Mouse (Mus musculus): Measurements from ENCODE around the gene Gm13030. TPM values are rescaled to one million over a fixed set of nuclear protein-coding genes. Genes with fewer than 3 reads are reported as not detected.

The Gm13030 gene
- polyA plus RNA-seq, 1 experiment from 2014 or later = not detected

- no peaks in the 10 kb centered on the region for H3K9me3 ChIP-seq (ENCODE audit: low read length)
- ATAC-seq (ENCODE audit: low FRiP score, low TSS enrichment) = no peak
- H3K4me1 ChIP-seq (ENCODE audit: insufficient read depth, low read length) = no peaks in the 10 kb centered on the region; the same call in 1 of the 2 replicates
- WGBS = 21% methylated on average over 7 of the region's 7 CpGs
- H3K4me2 ChIP-seq (replicated peaks; ENCODE audit: low read depth, low read length) = no peak overlapping the region
- no peak overlapping the region for H3K9ac ChIP-seq (replicated peaks; ENCODE audit: low read length)
- H3K27ac ChIP-seq (ENCODE audit: low read length) = no peak overlapping the region
- no peaks in the 10 kb centered on the region for H3K36me3 ChIP-seq (ENCODE audit: insufficient read depth, low read length)
- no peak overlapping the region for H3K4me3 ChIP-seq (ENCODE audit: low read length)
- H3K27me3 ChIP-seq (ENCODE audit: insufficient read depth, low read length) = no peaks in the 10 kb centered on the region
Observed at GRCm38 (mm10) chr4:138856491-138856890, 17.3 kb downstream of the Gm13030 start.

DNA sequence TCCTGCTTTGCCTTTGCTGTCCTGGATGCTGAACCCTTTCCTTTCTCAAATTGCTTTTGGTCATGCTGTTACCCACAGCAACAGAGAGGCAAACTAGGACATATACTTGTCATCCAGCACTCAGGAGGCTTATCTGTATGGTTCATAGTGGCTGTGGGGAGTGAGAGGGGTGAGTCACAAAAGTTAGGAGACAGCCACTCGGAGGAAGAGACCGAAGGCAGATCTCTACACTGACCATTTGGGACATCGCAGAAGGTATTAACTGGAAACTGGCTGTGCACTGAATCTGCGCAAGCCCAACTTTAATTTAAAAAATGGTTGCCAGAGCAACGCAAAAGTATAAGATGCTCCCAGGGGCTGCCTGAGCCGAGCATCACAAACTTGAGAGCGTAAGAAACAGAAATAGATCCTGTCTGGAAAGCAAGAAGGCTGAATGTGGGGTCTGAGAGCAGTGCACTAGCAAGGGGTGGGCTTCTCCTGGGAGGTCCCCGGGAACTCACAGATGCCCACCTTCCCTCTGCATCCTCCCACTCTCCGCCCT lies 18.6 kb downstream of the Gm13030 start:
- Histone ChIP-seq H3K4me2 (replicated peaks; ENCODE audit: low read depth, low read length) (no peak overlapping the region), H3K27ac (ENCODE audit: low read length) (no peak overlapping the region), H3K36me3 (ENCODE audit: insufficient read depth, low read length) (no peaks in the 10 kb centered on the region), H3K4me3 (ENCODE audit: low read length) (no peak overlapping the region), H3K9ac (replicated peaks; ENCODE audit: low read length) (no peak overlapping the region), H3K9me3 (ENCODE audit: low read length) (no peaks in the 10 kb centered on the region), H3K4me1 (ENCODE audit: insufficient read depth, low read length) (no peaks in the 10 kb centered on the region; the same call in 1 of the 2 replicates), H3K27me3 (ENCODE audit: insufficient read depth, low read length) (no peaks in the 10 kb centered on the region)
- 89% methylated on average over 9 of the region's 9 CpGs for WGBS
- no peak for ATAC-seq (ENCODE audit: low FRiP score, low TSS enrichment)

DNA sequence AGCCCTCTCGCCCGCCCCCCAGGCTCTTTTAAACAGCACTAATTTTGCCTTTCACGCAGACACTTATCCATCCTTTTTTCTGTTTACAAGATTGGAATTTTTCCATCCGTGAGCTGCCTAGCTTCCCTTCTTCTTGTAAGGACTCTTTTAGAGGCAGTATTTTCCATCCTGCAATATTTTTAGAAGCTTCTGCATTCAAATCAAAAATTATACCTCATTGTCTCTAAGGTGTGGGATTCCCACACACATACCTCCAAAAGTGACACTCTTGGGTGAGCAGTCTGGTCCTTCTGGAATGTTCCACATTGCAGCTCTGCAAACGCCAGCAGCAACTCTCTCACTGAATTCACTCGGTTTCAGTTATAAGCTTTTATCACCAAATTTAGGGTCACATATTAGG lies 20.8 kb downstream of the Gm13030 start:
- Histone ChIP-seq H3K27me3 (ENCODE audit: insufficient read depth, low read length) (no peaks in the 10 kb centered on the region), H3K4me3 (ENCODE audit: low read length) (no peak overlapping the region), H3K9me3 (ENCODE audit: low read length) (no peaks in the 10 kb centered on the region), H3K4me2 (replicated peaks; ENCODE audit: low read depth, low read length) (no peak overlapping the region), H3K4me1 (ENCODE audit: insufficient read depth, low read length) (no peaks in the 10 kb centered on the region), H3K27ac (ENCODE audit: low read length) (no peak overlapping the region), H3K36me3 (ENCODE audit: insufficient read depth, low read length) (no peaks in the 10 kb centered on the region), H3K9ac (replicated peaks; ENCODE audit: low read length) (no peak overlapping the region)
- 72% methylated on average over 6 of the region's 6 CpGs for WGBS
- ATAC-seq (ENCODE audit: low FRiP score, low TSS enrichment) = no peak

GRCm38 (mm10) chr4:138851463-138851862 lies 22.3 kb downstream of the Gm13030 start:
- peak; percentile 67; the same call in 1 of the 2 replicates for ATAC-seq (ENCODE audit: low FRiP score, low TSS enrichment)
- Histone ChIP-seq H3K27me3 (ENCODE audit: insufficient read depth, low read length) (no peaks in the 10 kb centered on the region), H3K4me1 (ENCODE audit: insufficient read depth, low read length) (no peaks in the 10 kb centered on the region), H3K9ac (replicated peaks; ENCODE audit: low read length) (no peak overlapping the region), H3K9me3 (ENCODE audit: low read length) (no peaks in the 10 kb centered on the region), H3K36me3 (ENCODE audit: insufficient read depth, low read length) (no peaks in the 10 kb centered on the region), H3K4me2 (replicated peaks; ENCODE audit: low read depth, low read length) (no peak overlapping the region), H3K4me3 (ENCODE audit: low read length) (no peak overlapping the region), H3K27ac (ENCODE audit: low read length) (no peak overlapping the region)
- 3% methylated on average over 4 of the region's 4 CpGs for WGBS

DNA sequence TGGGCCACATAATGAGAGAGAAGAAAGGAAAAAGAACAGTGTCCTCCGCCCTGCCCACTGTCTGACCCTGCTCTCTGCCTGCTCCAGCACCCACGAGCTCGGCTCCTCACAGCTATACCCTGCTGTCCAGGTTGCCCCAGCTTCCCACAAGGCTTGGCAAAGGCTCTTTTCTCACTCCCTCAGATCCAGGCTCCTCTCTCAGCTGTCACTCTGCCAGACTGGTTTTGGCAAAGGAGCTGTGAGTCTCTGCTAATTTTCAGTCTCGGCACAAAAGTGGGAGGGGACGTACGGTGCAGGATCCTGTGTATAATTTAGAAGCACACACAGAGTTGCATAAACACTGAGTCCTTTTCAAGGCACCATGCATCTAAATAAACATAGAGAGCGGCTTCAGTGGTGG lies 32.4 kb downstream of the Gm13030 start:
- Histone ChIP-seq H3K36me3 (ENCODE audit: insufficient read depth, low read length) (0 out of 2 replicates have a peak, but pooled peaks cover 2% of the 10 kb centered on the region), H3K9me3 (ENCODE audit: low read length) (peaks cover 12% of the 10 kb centered on the region), H3K4me3 (ENCODE audit: low read length) (no peak overlapping the region), H3K4me1 (ENCODE audit: insufficient read depth, low read length) (no peaks in the 10 kb centered on the region), H3K9ac (replicated peaks; ENCODE audit: low read length) (no peak overlapping the region), H3K4me2 (replicated peaks; ENCODE audit: low read depth, low read length) (no peak overlapping the region), H3K27me3 (ENCODE audit: insufficient read depth, low read length) (no peaks in the 10 kb centered on the region), H3K27ac (ENCODE audit: low read length) (no peak overlapping the region)
- 85% methylated on average over 7 of the region's 7 CpGs for WGBS
- ATAC-seq (ENCODE audit: low FRiP score, low TSS enrichment) = no peak

GRCm38 (mm10) chr4:138840726-138841125 lies 33.0 kb downstream of the Gm13030 start:
- no peak for ATAC-seq (ENCODE audit: low FRiP score, low TSS enrichment)
- H3K9ac ChIP-seq (replicated peaks; ENCODE audit: low read length) = no peak overlapping the region
- H3K4me3 ChIP-seq (ENCODE audit: low read length) = no peak overlapping the region
- no peaks in the 10 kb centered on the region for H3K4me1 ChIP-seq (ENCODE audit: insufficient read depth, low read length)
- peaks cover 12% of the 10 kb centered on the region for H3K9me3 ChIP-seq (ENCODE audit: low read length)
- H3K4me2 ChIP-seq (replicated peaks; ENCODE audit: low read depth, low read length) = no peak overlapping the region
- 81% methylated on average over 8 of the region's 8 CpGs for whole genome bisulfite sequencing
- H3K27ac ChIP-seq (ENCODE audit: low read length) = no peak overlapping the region
- H3K36me3 ChIP-seq (ENCODE audit: insufficient read depth, low read length) = 0 out of 2 replicates have a peak, but pooled peaks cover 2% of the 10 kb centered on the region
- no peaks in the 10 kb centered on the region for H3K27me3 ChIP-seq (ENCODE audit: insufficient read depth, low read length)

DNA sequence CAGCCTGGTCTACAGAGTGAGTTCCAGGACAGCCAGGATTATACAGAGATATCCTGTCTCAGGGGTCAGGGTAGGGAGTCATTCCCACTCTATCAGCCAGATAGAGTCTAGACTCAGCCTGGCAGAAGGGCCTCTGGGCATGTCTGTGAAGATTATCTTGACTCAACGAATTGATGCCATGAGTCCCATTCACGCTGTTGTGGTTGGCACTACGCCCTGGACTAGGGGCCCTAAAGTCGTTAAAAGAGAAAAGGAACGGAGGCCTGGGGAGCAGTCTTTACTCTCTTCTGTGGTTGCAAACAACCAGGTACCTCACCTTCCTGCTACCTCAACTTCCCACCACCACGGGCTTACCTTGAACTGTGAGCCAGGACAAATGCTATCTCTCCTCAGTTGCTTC lies 34.0 kb downstream of the Gm13030 start:
- no peak overlapping the region for H3K4me2 ChIP-seq (replicated peaks; ENCODE audit: low read depth, low read length)

DNA sequence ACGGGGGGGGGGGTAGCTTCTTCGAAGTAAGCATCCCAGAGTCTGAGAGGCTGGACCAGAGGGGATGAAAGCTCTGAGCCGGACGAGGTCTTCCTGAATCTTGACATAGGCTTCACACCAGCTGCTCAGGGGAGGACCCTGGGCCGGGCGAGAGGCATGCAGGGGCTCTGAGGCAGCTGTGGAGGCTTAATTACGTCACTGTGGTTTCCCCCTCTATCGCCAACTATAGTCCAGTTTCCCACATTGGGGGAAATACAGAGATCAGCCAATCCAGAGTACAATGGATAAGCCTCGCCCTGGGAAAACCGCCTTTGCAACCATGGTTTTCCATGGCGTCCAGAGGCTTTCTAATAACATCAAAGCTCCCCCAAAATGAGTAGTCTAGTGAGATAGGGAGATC lies 46.6 kb downstream of the Gm13030 start:
- no peak overlapping the region for H3K9ac ChIP-seq (replicated peaks; ENCODE audit: low read length)

More for the DNA sequence above, 34.0 kb downstream of the Gm13030 start:
- ATAC-seq (ENCODE audit: low FRiP score, low TSS enrichment) = no peak
- H3K36me3 ChIP-seq (ENCODE audit: insufficient read depth, low read length) = 0 out of 2 replicates have a peak, but pooled peaks cover 2% of the 10 kb centered on the region
- H3K4me1 ChIP-seq (ENCODE audit: insufficient read depth, low read length) = no peaks in the 10 kb centered on the region
- H3K4me3 ChIP-seq (ENCODE audit: low read length) = no peak overlapping the region
- WGBS = 73% methylated on average over 6 of the region's 6 CpGs
- peaks cover 8% of the 10 kb centered on the region for H3K9me3 ChIP-seq (ENCODE audit: low read length)
- no peaks in the 10 kb centered on the region for H3K27me3 ChIP-seq (ENCODE audit: insufficient read depth, low read length)
- H3K27ac ChIP-seq (ENCODE audit: low read length) = no peak overlapping the region
- H3K9ac ChIP-seq (replicated peaks; ENCODE audit: low read length) = no peak overlapping the region

GRCm38 (mm10) chr4:138825751-138826567 lies 47.8 kb downstream of the Gm13030 start:
- Histone ChIP-seq H3K4me3 (ENCODE audit: low read length) (no peak overlapping the region), H3K4me2 (replicated peaks; ENCODE audit: low read depth, low read length) (peak overlapping the region; percentile 5; the same call in 1 of the 2 replicates), H3K9ac (replicated peaks; ENCODE audit: low read length) (no peak overlapping the region), H3K27ac (ENCODE audit: low read length) (peak overlapping the region; percentile 47; the same call in 1 of the 2 replicates), H3K4me1 (ENCODE audit: insufficient read depth, low read length) (peaks cover 21% of the 10 kb centered on the region), H3K9me3 (ENCODE audit: low read length) (peaks cover 11% of the 10 kb centered on the region), H3K36me3 (ENCODE audit: insufficient read depth, low read length) (no peaks in the 10 kb centered on the region), H3K27me3 (ENCODE audit: insufficient read depth, low read length) (no peaks in the 10 kb centered on the region)
- 7% methylated on average over 18 of the region's 18 CpGs for WGBS
- no peak; the same call in 1 of the 2 replicates for ATAC-seq (ENCODE audit: low FRiP score, low TSS enrichment)

More for the DNA sequence above, 46.6 kb downstream of the Gm13030 start:
- ATAC-seq (ENCODE audit: low FRiP score, low TSS enrichment) = no peak
- no peaks in the 10 kb centered on the region for H3K27me3 ChIP-seq (ENCODE audit: insufficient read depth, low read length)
- H3K4me2 ChIP-seq (replicated peaks; ENCODE audit: low read depth, low read length) = no peak overlapping the region
- H3K4me1 ChIP-seq (ENCODE audit: insufficient read depth, low read length) = peaks cover 21% of the 10 kb centered on the region
- no peak overlapping the region for H3K4me3 ChIP-seq (ENCODE audit: low read length)
- H3K9me3 ChIP-seq (ENCODE audit: low read length) = peaks cover 8% of the 10 kb centered on the region
- H3K36me3 ChIP-seq (ENCODE audit: insufficient read depth, low read length) = no peaks in the 10 kb centered on the region
- WGBS = 60% methylated on average over 11 of the region's 11 CpGs
- H3K27ac ChIP-seq (ENCODE audit: low read length) = no peak overlapping the region

DNA sequence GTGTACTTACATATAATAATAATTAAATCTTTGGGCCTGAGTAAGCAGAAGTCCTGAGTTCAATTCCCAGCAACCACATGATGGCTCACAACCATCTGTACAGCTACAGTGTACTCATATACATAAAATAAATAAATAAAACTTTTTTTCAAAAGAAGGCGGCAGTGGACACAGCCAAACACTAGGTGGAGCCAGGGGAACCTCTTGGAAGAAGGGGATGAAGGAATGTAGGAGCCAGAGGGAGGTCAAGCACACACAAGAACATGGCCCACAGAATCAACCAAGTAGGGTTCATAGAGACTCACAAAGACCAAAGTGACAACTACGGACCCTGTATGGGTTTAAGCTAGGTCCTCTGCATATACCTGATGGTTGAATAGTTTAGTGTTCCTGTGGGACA lies 49.1 kb downstream of the Gm13030 start:
- 79% methylated on average over 2 of the region's 2 CpGs for WGBS
- H3K4me3 ChIP-seq (ENCODE audit: low read length) = no peak overlapping the region
- H3K9me3 ChIP-seq (ENCODE audit: low read length) = peaks cover 11% of the 10 kb centered on the region
- no peak overlapping the region for H3K4me2 ChIP-seq (replicated peaks; ENCODE audit: low read depth, low read length)
- peaks cover 15% of the 10 kb centered on the region for H3K4me1 ChIP-seq (ENCODE audit: insufficient read depth, low read length)
- no peak overlapping the region for H3K9ac ChIP-seq (replicated peaks; ENCODE audit: low read length)
- H3K27ac ChIP-seq (ENCODE audit: low read length) = no peak overlapping the region
- H3K36me3 ChIP-seq (ENCODE audit: insufficient read depth, low read length) = no peaks in the 10 kb centered on the region
- no peaks in the 10 kb centered on the region for H3K27me3 ChIP-seq (ENCODE audit: insufficient read depth, low read length)
- no peak for ATAC-seq (ENCODE audit: low FRiP score, low TSS enrichment)

Measured in kidney, embryonic 16.5 days (tissue).